Mouse (Mus musculus) neural tube, embryonic 10.5 days (tissue): ENCODE results near the gene Cacnb2.

Experiments
- DNase-seq: peaks from one replicate; pipeline ENCODE4 v3.0.0-alpha.2; 2017; ENCODE audit warnings: low spot score; ENCODE audit errors: extremely low spot score

Gene Cacnb2

DNA sequence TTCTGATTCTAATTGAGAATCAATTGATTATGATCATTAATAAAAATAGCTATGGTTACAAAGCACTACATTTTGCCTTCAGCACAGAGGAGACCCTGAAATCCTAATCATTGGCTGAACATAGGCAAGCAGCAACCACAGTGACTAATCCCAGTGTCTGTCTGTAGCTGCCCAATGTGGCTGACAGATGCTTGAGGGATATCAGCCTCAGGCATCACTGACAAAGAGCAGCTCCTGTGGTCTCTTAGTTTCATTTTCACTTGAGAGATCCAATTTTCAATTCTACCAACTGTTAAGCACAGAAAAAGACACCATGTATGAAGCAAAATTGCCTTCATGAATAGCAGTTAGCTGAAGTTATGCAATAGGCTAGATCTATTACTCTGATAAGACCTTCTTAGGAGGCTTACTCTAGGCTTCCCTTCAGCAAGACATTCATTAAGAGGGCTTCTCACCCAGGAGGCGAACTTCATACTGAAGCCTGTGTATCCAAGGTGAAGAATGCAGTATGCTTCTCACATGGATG, 358.1 kb downstream of the Cacnb2 start:
- DNase-seq = no peak

DNA sequence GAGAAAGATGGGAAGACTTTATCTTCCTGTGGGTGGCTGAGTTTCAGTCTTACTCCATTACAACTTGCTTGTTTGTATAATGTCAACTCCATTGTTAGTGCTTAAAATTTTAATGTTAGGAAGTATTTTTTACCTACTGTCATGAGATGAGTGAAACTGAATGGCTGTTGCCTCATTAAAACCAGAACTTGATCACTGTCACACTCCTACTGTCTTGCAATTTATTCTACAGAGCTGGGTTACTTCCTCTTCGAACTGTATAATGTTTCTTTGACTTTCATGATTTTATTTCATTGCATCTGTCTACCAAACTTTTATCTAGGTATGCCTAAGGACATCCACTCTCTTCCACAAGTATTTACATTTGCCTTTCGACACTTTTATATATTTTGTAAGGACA, 358.6 kb downstream of the Cacnb2 start:
- no peak for DNase-seq

DNA sequence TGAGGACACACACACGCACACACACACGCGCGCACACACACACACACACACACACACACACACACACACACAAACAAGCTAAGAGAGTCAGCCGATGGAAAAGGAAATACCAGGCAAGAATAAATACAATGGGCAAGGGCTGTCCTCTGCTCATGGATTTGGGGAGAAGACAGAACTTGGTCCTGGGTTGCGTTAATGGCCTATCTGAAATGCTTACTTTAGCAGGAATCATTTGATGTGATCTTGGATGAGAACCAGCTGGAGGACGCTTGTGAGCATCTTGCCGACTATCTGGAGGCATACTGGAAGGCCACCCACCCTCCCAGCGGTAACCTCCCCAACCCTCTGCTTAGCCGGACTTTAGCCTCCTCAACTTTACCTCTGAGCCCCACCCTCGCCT, 381.1 kb downstream of the Cacnb2 start:
- no peak for DNase-seq

DNA sequence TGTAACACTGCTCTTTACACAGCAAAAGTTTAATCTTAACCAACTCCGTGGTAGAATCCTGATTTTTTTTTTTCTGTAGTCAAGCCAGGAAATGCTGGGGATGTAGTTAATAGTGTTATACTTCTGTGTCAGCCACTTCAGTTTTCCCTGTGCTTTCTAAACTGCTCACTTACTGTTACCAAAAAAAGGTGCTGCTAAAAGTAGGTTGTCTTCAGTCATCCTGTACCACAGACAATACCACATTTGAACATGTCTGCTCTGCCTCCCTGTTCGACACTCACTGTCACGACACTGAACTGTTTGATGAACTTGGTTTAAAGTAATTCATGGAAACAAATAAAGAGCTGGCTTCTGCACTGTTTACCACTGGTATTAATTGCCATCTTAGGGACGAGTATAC, 385.6 kb downstream of the Cacnb2 start:
- DNase-seq = no peak

DNA sequence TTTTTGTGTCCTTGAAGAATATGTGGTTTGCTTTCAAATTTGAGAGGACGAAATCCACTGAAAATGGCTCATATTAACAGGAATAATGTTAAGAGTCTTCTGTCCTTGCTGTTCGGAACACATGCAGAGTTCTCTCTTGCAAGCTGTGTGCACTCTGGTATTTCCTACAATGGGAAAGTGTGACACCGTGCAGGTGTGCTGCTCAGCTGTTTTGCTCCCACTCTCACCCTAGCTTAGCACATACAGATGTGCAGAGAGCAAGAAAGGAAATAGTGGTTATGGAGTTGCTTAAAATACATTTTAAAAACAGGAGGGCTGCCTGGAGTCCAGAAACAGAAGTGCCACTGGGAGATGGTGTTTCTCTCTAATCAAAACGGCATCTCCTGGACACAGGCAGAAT, 386.5 kb downstream of the Cacnb2 start:
- DNase-seq = no peak

DNA sequence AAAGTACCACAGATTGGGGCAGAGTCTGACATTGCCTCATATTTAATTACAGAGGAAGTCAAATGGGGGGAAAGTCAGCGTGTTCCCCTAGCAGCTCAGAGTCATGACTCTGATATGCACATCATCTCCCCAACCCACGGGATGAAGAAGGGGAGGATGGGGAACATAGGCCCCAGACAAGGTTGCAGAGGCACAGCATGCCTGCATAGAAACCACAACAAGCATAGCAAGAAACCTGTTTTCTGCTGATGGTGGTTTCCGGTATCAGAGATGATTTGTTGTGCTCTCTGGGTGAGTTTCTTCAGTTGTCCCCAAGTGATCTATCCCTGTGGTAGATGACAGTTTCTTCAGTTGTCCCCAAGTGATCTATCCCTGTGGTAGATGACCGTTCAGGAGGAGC, 389.6 kb downstream of the Cacnb2 start:
- no peak for DNase-seq

DNA sequence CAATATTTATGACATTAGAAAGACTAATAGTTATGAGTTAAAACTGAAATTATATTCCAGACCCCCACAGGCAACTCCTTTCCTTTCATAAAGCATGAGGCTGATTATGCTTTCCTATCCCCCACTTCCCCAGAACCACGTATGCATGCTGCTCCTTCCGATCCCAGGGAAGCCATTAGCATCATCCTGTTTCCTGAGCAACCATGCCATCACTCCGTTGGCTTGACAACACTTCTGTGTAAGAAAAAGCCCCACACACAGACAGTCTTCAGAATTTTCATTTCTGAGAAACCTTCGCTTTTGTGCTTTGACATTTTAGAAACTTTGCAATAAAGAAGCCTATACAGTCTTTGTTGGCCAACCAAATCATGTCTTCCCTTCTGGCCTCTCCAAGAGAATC, 393.1 kb downstream of the Cacnb2 start:
- DNase-seq = no peak

DNA sequence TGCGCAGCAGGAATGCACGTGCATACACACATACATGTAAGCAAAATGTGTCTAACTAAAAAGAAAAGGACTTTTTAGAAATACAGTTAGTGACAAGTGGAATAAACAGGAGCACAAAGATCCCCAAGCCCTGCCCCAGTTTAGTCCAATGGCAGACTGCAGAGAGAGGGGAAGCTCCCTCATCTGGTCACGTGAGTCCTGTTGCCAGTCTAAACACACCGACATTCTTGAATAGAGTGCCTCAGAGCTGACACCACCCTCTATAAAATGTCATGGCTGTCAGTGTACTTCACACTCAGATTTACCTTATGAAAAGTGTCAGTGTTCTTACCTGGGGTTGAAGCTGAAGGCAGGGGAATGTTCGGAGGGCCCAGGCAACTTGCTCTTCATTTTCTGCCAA, 394.9 kb downstream of the Cacnb2 start:
- DNase-seq = no peak

DNA sequence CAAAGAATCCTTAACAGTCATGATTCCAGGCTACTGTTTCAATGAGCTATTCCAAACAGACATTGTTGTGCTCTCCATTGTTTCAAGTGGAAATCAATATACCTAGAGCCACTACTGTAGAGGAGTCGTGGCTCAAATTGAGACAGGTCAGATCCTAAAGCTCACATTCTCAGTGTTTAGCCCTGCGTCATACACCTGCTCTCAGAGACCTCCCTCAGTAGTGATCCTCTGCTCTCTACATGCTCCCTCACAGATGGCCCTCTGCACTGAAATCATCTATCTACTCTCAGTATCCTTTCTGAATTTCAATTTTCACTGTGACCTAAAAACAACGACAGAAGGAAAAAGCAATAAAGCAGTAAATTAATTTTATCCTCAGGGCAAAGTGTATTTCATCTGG, 404.6 kb downstream of the Cacnb2 start:
- DNase-seq = no peak

DNA sequence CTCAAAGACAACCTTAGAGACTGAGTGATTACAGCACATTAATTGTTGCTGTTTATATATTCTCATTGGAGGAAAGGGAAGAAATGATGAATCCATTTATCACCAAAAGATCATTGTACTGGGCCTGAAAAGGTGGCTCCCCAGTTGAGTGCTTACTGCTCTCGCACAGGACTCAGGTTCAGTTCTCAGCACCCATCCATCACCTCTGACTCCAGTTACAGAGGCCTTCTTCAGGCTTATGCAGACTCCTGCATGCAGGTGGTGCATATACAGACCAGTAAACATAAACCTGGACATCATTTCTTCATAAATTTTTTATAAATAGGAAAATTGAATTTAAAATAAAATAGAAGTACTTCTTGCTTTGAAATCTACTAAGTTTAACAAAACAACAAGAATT, 405.2 kb downstream of the Cacnb2 start:
- no peak for DNase-seq

DNA sequence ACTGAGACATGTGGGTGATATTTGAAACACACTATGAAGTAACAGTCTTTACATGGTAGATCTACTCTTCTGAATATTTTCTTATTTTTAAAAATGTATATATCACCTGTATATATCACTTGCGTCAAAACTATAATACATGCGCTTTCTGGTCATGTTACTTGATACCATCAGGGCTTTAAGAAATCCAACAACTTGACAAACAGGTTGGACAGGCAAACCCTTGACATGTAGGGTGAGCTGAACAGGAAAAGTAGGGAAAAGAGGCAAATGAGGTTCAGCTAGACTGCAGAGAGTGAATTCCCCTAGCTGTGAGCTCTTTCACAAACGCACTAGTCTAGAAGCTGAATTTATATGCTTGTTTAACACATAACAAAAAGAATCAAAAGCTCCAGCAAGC, 423.9 kb downstream of the Cacnb2 start:
- no peak for DNase-seq

DNA sequence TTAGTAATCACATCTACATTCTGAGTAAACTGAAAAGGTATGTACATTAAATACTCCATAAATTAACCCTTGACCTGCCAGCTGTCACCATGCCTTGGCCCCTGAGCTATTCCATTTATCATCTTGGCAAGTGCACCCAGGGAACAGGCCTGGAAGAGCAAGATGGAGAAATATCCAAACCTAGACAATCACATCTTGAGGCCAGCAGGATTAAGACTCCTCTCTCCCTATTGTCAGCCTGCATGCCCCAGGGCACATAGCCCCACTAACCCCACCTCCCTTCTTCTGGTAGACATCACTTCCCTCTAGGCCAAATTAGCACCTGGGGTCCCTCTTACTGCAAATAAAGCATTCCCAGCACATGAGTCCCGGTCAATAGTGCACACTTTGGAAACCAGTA, 424.9 kb downstream of the Cacnb2 start:
- DNase-seq = no peak
